Mouse (Mus musculus) G1E (cell line): Measurements from ENCODE around the gene Mab21l1.

Experiments used
- CTCF ChIP-seq: IDR thresholded peaks from 2 replicates; pipeline ENCODE4 v1.5.1; 2012; ENCODE audit warnings: low read depth, low read length, inconsistent platforms, mixed read lengths
- GATA2 ChIP-seq: IDR thresholded peaks from 2 replicates; pipeline ENCODE4 v1.6.1; 2012; ENCODE audit warnings: low read depth, low read length, inconsistent platforms, borderline replicate concordance
- POLR2AphosphoS5 ChIP-seq: IDR thresholded peaks from 2 replicates; pipeline ENCODE4 v1.6.1; 2012; ENCODE audit warnings: low read depth, low read length, inconsistent platforms; ENCODE audit not compliant: insufficient replicate concordance
- TAL1 ChIP-seq: conservative IDR thresholded peaks from 2 replicates; pipeline ENCODE4 v1.6.1; 2012; ENCODE audit warnings: low read depth, low read length, inconsistent platforms, mixed read lengths

DNA sequence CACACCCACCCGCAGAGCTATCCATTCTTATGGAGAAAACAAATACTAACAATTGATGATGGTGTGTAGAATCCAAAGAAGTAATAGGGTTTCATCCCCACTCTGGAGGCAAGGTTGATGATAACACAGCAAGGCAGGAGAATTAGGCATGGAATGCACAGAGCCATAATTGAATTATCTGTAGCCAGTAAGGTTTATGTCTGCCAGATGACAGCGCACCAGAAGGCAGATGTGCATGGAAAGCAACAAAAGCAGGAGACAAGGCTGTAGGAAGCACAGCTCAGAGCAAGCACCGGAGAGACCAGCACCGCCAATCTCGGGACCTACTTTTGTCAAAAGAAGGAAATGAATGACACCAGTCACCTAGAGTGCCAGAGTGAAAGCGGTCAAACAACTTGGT is 28.4 kb upstream of the Mab21l1 start:
- no peak for TF ChIP-seq CTCF
- no peak for TF ChIP-seq TAL1
- no peak for TF ChIP-seq POLR2AphosphoS5
- TF ChIP-seq GATA2: no peak
